Mouse (Mus musculus): ENCODE measurements at regions not wholly inside any gene's neighbourhood (a gene's known extent, or its start where the extent isn't known, plus 50 kb on each side); places are given as distances from the start of the nearest gene placed in this dataset.

DNA sequence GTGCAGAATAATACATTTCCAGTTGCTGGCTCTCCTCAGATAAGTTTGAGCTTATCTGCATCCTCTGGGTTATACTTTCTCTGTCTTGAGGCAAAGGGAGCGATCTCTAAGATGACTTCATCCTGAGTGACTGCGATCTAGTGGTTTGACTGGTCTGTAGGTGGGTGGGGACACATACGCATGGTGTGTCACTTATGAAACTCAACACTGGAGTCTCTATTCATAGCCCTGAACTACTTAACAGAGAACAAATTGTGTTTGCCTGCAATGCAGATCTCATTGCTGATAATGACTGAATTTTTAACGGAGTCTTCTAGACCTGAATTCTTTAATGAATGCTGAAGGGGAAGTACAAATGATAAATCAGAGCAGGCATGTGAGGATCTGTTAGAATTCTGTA is 244.7 kb upstream of the Msx2 start:
- TF ChIP-seq POLR2A (IDR thresholded peaks at IDR 0.05; ENCODE audit: control insufficient read depth, extremely low read depth, insufficient read depth, low read length, poor library complexity) (no peak), CTCF (IDR thresholded peaks at IDR 0.05; ENCODE audit: borderline replicate concordance, control insufficient read depth, extremely low read depth, insufficient read depth, low read length, poor library complexity) (no peak)

All from thymus, adult 2 months (tissue).